Mouse (Mus musculus) layer of hippocampus, postnatal 25 days (tissue): ENCODE measurements around the gene Tlk1. TPM values are rescaled to one million over a fixed set of nuclear protein-coding genes. Genes with fewer than 3 reads are reported as not detected.

Experiments used
- DNase-seq, 2 experiments: peaks; one replicate each; pipeline ENCODE4 v3.0.0; 2022; ENCODE audit warnings: mixed read lengths in 2 of 2, low spot score in 1 of 2; ENCODE audit errors: extremely low spot score in 1 of 2
- total RNA-seq, 2 experiments: library from RNA; stranded (reverse); gene quantifications; 2 replicates each; pipeline ENCODE4 v1.2.3; 2021

The Tlk1 gene
- total RNA-seq, 2 experiments from 2014 or later, result 65.4 to 68.1 TPM

DNA sequence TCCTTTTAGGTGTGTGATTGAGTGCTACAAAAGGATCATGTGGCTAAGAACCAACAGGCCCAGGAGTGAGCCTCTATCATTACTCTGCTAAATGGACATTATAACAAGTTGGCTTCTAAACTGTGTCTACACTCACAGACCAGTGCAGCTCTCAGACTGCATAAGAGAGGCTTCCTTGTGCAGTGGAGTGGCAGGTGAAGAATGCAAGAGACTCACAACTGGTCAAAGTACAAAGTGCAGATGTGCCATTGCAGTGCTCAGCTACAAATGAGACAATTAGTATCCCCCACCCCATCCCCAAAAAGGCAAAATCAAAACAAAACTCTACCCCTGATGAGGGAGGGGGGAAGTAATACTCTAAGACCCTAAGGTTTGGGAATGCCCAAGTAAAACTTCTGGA lies 24.0 kb downstream of the Tlk1 start:
- no peak for DNase-seq

DNA sequence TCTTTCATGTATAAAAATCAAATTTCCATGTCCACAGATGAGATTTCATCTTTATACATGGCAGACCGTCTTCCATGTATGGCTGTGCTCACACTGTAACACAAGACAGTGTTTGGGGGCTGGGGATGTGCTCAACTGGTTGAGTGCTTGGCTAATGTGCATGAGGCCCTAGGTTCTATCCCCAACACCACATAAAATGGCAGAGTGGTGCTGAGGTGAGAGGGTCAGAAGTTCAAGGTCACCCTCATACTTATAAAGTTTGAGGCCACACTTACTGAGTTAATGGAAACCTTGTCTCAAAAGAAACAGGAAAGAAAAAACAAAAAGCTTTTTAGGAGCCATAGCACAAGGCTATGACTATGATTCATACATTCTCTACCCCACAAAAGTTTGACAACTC lies 25.1 kb downstream of the Tlk1 start:
- DNase-seq, result no peak

DNA sequence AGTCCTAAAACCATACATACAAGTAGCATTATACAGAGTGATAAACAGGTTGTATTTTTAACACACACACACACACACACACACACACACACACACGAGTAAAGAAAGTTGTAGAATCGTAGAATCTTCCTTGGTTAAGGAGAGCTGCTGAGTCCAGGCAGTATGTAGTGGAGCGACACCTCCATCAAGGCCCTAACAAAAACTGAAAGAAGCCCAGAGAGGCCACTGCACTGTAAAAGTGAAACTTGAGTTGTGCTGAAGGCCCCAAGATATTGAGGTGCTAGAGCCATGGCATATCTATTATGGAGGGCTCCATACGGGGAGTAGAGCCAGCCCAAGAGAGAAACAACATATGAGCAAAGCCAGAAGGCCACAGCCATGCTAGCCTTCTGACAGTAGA lies 32.3 kb downstream of the Tlk1 start:
- no peak for DNase-seq

DNA sequence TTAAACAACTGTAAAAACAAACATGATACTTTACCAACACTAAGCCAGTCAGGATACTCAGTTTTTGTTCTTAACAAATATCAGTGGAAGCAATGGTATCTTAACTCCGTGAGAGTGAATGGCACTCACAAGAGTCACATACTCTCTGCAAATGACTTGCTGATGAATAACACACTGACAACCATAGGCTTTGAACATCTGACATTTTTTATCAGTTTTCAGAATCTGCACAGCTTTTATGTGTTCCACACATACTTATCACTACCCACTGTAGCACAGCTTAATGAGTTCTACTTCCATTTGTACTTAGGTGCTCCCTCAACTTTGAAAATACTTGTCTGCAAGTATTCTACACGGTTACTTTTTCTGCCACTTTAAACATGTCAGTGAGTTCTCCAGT lies 35.3 kb downstream of the Tlk1 start:
- no peak for DNase-seq

DNA sequence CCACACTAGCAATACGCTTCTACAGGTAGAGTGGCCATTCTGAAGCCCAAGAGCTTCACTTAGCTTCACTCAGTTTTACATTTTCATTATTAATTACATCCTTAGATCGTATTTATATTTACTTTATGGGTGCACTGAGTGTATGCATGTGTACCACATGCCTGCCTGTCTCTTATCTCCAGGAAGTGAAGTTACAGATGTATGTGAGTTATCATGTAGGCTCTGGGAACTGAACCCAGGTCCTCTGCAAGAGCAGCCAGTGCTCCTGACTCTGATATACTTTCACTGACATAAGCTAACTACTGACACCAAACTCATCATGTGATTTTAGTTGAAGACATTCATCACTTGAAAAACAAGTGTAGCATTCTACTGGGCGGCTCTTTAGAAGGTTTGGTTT lies 36.2 kb downstream of the Tlk1 start:
- no peak for DNase-seq

DNA sequence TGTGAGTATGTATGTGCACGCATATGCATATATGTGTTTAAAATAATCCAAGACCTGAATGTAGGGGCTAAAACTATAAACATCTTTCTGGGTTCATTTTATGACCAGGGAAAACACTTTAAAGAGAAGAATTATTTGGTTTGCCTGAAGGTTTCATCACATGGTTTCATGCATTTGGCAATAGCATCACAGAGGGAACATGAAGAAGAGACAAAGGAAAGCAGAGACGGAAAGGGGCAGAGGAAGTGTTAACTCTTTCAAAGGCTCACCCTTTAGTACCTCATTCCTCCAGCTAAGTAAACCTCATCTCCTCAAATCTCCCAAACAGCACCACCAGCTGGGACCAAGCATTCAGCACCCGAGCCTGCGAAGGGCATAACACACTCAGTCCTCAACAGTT lies 41.1 kb downstream of the Tlk1 start:
- no peak for DNase-seq

DNA sequence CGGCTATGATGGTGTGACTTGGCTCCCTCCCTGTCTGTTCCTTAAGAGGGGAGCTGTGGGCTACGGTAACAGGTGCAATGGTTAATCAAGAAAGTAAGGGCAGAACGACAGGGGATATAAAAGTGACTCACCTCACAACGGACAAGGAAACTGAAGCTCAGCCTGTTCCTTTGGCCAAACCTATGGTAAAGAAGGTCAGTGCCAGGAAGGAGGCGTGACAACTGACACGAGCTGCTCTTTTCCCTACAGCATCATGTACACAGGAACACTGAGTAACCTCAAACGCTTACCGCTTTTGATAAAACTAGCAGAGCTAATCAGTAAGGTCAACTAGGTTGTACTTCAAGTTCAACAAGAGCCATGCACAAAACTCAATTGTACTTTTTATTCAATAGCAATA lies 42.0 kb downstream of the Tlk1 start:
- DNase-seq, result no peak

DNA sequence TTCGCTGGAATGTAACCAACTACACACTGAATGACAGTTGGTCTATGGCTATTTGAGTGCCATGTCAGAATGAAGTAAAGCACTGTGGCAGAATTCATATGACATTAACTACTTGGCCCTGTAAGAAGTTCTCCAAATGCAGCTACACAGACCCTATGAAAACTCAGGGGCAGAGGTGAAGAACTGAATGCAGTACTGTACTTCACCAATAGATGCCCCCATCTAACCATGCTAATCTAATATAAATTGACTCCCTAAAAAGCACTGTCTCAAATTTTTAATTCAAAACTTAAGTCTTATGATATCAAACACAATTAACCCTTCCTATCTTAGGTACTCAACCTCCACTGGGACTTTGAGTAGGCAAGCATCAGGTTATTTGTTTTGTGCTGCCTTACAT lies 45.9 kb downstream of the Tlk1 start:
- DNase-seq, result no peak

DNA sequence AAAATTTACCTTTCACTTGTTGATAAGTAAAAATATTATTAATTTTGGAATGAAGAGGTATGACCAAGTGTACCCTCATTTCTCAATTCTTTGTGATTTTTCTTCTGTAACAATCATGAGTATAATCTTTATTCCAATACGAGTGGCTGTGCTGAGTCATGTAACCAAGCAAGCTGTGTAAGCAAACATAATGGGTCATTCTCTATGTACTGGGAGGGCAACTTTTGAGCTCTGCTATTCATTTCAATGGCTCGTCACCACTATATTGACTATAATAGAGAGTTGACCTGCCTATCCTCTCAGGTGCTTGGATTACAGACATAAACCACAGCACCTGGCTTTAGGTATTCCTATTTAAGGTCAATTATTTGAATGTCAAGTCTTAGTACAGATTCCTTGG lies 48.8 kb downstream of the Tlk1 start:
- DNase-seq, result no peak

DNA sequence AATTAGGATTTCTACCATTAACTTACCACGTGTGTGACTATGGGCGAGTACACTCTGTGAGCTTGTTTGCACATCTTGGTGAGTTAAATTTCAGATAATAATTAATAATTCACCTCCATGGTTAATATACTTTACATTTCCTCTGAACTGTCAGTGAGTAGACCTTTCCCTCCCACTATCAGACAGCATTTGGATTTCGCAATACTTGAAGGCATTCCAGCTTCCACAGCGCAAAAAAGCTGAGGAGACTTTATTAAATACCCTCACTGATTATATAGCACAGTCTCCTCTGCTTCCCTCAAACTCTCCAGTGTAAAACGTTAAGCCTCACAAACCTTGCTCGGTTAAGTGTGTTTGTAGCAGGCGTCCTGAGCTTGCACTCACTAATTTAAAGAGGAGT lies 60.8 kb downstream of the Tlk1 start:
- no peak for DNase-seq

DNA sequence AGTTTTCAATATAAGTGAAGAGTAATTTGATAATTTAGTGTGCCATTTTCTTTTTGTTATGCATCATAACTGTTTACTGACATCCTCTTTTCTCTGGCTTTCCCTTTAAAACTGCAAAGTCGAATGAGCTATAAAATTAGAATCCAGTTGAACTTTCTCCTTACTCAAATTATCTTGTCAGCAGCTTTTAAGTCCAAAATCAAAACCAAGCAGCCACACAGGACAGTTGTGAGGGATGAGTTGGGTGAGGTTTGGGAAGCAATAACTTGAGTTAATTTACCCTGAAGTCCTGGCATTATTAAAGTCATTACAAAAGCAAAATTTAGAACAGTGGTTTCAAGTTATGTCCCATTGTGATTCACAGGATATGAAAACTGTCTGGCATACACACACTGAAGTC lies 62.8 kb downstream of the Tlk1 start:
- no peak for DNase-seq

DNA sequence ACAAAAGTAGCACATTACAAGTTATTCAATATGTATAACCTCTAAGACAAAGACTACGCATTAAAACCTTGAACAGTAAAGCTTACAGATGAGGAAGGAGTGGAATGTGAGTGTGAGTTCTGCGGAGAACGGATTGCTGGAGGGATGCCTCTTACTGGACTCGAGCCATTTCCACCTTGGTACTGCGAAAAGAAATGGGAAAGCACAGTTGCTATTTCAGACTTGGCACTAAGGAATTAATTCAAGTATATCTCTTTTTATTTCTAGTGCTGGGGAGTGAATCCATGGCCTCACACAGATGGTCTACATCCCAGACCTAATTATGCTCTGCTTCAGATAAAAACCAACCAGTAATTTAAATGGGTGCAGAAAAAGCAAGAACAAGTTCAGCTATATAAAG lies 73.4 kb downstream of the Tlk1 start:
- no peak for DNase-seq

DNA sequence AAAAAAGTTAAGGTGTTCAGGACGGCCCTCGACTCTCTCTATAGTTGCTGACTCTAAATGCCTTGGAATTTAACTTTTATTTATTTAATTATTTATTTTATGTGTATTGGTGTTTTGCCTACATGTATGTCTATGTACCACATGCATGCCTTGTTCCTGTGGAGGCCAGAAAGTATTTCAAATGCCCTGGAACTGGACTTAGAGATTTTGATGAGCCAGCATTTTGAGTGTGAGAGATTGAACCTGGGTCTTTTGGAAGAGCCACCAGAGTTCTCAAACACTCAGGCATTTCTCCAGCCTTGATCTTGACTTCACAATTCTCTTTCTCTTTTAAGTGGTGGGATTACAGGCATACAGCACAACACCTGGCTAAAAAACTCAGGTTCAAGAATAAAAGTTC lies 73.9 kb downstream of the Tlk1 start:
- DNase-seq, result no peak

DNA sequence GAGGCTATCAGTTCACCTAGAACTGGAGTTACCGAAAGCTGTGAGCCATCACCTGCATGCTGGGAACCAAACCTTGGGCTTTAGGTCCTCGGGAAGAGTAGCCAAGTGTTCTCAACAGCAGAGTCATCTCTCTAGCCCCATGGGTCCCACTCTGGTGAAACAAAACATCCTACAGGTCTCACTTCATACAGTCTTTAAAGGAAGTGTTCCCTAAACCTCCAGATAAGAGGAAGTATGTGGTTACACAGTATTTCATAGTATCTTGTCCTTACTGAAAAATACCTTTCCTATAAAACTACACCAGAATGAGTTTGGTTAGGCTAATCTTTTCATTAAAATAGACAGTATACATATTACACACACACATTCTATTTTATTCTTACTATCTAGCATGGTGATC lies 82.9 kb downstream of the Tlk1 start:
- DNase-seq, result no peak

DNA sequence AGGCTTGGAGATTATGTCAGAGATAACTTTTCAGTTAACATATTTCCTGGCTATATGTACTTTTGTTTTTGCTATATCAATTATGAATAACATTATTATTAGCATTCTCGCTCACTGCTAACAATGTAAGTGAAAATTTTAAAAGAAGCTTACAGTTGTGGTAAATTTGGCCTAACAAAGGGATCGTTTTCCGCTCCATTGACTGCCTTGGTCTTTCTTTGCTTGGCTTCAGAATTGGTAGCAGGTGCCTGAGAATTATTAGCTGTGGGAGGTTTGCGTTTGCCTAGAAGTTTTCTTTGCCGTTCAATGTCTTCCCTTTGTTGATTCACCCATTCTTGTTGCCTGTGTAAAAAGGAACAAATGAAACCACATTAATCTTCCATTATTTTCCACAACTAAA lies 83.6 kb downstream of the Tlk1 start:
- DNase-seq, result no peak

DNA sequence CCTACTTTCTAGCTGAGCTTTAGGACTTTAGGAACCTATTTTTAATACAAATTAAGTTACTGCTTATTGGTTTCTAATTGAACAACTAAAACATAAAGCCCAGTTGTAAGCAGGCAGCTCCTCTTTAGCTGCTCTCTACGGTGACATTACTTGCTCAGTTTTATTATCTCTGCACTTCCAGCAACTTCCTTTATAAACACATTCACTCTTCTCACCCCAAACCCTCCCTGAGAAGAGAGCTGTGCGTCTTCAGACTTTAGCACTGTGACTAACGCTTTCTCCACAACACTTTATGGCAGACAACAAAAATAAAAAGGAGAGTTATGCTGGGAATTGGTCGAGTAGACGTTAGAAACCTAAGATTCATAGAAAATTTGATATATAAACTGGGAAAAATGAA lies 89.5 kb downstream of the Tlk1 start:
- no peak for DNase-seq

DNA sequence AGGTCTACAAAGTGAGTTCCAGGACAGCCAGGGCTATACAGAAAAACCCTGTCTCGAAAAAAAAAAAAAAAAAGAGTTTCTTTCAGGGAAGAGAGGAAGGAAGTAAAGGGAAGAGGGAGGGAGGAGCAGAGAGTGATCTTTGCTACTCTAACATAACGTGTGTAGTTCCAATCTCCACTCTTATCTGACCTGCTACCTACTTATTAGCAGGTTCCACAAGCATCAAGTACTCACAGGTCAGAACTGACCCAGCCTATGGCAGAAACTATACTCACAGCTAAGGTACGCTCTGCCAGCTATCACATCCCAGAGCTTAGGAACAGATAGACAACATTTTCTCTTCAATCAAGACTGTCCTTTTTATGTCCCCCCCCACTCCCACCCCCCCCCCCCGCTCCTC lies 90.0 kb downstream of the Tlk1 start:
- DNase-seq, result no peak

DNA sequence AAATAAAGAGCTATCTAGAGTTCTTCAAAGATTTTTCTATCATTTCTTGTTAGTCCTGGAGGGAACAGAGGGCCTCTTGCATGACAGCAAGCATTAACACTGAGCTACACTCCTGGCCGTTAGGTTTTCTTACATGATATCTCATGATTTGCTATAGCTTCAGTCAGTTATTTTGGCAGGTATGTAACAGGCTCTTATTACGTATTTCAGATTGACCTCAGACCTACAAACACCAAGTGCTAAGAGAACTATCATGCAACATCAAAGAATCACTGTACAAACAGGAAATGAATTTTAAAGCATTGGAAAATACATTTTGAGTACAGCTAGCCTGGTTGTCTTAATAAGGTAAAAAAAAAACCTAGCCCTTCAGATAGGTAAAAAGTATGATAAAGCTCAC lies 98.4 kb downstream of the Tlk1 start:
- no peak for DNase-seq

DNA sequence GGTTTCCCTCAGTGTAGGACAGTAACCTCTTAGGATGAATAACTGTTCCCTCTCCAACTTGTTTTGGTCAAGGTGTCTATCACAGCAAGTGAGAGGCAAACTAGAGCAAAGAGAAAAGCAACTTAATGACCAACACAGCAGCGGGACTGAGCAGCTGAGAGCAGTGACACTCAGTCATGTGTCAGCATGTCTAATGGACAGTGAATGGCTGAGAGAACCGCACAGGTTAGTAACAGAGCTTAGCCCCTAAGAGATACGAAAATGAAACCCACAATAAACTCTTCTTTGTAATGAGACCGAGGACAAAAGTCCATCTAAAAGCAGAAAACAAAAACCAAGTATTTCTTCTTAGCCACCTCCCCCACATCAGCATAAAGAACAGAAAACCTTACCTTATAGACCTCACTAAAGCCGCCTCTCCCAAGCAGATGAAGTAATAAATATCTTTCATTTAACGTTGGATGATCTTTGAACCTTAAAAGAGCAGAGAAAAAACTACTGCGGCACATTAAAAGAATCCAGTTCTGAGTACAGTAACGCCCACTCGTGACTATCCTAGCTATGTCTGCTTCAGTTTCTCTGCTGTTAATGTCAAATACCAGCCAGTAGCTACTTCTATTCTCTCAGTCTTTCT lies 101.8 kb downstream of the Tlk1 start:
- no peak for DNase-seq

DNA sequence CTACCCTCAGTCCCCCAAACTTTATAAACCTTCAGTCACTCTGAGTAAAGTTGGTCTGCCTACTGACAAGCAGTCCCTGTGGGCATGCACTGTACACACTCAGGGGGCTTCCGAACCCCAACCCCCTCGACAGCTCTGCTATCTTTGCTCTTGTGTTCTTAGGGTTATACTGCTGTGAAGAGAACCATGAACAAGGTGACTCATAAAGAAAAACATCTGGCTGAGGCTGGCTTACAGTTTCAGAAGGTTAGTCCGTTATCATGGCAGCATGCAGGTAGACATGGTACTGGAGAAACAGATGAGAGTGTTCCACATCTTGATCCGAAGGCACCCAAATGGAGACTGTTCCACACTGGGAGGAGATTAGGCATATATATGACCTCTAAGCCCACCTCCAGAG lies 114.7 kb downstream of the Tlk1 start:
- DNase-seq, result no peak

DNA sequence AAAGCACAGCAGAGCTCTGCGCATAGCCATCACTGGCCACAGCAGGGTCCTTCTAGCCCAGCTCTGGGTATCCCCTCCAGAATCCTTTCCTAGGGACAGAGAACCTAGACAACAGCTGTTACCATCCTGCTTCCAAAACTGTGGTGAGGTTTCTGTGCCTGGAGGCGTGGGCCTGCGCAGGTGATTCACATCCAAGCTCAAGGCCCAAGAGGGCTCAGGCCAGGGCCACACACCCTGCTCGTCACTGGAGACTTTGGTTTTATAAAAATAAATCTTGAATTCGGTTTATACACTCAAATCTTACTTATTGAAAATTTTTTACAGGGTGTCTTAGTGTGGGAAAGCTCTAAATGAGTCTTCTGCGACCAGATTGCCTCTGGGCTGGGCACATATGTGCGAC lies 115.3 kb downstream of the Tlk1 start:
- DNase-seq, result no peak

DNA sequence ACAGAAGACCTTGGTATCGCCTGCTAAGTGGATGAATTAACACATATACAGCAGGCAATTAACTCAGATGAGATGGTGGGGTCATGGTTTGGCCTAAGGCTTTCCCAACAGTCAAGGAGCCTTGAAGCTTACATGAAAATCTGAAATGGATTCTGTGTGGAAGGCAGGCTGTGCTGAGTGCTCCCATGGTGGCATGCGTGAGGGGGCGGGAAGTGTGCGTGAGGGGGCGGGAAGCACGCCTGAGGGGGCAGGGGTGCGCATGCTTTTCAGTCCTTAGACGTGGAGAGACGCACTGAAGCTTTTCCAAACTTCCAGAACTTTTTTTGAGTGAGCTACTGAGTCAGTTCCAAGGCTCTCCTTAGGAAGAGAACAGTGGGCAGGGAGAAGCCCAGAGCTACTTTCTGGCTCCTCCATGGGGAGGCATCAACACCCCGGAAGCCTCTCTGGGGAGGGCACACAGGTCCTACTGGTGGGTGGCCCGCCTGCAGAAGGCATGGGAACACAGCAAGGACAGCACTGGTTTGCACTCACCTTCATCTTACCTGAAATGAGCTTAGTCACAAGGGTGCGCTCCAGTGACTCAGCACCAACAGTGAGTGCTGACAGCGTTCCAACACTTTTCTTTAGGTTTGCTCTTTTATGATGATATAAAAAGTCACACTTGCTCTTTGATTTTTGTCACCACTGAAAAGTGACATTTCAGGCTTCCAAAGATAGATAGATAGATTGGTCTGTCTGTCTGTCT lies 116.4 kb downstream of the Tlk1 start:
- no peak for DNase-seq

DNA sequence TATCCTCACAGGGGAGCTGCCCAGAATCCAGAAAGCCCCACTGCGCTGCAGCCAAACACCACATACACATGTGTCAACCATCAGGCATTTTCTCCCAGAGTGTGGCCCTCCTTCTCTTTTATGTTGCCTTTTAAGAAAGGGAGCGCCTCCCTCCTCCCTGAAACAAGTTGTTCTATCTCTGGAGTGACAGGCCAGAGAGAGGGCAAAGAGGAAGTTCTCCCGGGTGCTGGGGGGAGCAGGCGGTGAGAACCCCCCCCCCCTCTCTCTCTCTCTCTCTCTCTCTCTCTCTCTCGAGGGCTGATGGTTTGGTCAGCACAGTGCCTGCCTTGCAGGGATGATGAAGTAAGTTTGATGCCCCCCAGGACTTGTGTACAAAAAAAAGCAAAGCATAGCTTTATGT lies 123.1 kb downstream of the Tlk1 start:
- DNase-seq, result no peak
